Comparison of ENCODE assay signal across 14 mouse cellular contexts in the genomic region with DNA sequence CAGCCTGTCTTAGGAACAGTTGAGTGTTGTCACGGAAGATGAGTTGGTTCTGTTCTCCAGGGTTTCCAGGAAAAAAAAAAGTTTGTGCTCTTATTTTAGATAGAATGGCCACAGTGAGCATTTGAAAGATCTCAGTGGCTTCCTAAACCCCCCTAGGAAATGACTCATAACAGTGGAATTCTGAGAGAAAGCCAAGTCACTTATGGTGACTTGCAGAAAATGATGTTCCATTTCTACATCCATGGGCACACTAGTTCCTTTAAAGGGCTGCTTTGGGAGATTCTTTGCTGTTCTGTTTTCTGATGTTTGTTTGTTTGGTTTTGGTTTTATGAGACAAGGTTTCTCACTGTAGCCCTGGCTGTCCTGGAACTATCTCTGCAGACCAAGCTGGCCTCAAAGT. TPM values are rescaled to one million over a fixed set of nuclear protein-coding genes. Genes with fewer than 3 reads are reported as not detected.
DNase-seq lines count a peak whose midpoint lies in the region; ATAC-seq and TF ChIP-seq lines count a peak whose summit lies in the region.
"Had no signal": no experiment of that assay in that cellular context is flagged by ENCODE, and none has a peak within 500 bp of the region (broad histone marks: within the 10 kb centered on the region; RNA-seq: fewer than 3 reads in every experiment).

No protein-coding gene starts in this region.

- no peak for ATAC-seq in lung, postnatal 0 days
- peak; percentile 39; the same call in 1 of the 2 replicates for ATAC-seq in liver, embryonic 13.5 days (ENCODE audit: low read depth)
- no peak for ATAC-seq in erythroid progenitor cell, adult 5-6 weeks (replicated peaks; ENCODE audit: low FRiP score, poor library complexity, severe bottlenecking)

- no peaks in the 10 kb centered on the region for H3K4me1 ChIP-seq in lung, postnatal 0 days (ENCODE audit: insufficient read depth, low read depth, low read length)
- 0 out of 2 replicates have a peak, but pooled peaks cover 2% of the 10 kb centered on the region for H3K4me1 ChIP-seq in lung, adult 2 months (ENCODE audit: control insufficient read depth, insufficient read depth, low read length)
- peaks cover 13% of the 10 kb centered on the region for H3K4me1 ChIP-seq in bone marrow macrophage, adult 2 months (ENCODE audit: control insufficient read depth, insufficient read depth, low read length)
- peaks cover 48% of the 10 kb centered on the region for H3K4me1 ChIP-seq in liver, embryonic 13.5 days (replicated peaks)
- H3K4me1 ChIP-seq: hindbrain, embryonic 15.5 days; stomach, embryonic 15.5 days had no signal

- TF ChIP-seq POLR2A in lung, adult 2 months (IDR thresholded peaks at IDR 0.05; ENCODE audit: borderline replicate concordance, extremely low read depth, low read depth, low read length) = no peak
- TF ChIP-seq POLR2A in bone marrow macrophage, adult 2 months (IDR thresholded peaks at IDR 0.05; ENCODE audit: borderline replicate concordance, low read depth, low read length) = no peak

- no peak overlapping the region for H3K9ac ChIP-seq in lung, postnatal 0 days (replicated peaks; ENCODE audit: low read depth)
- H3K9ac ChIP-seq in liver, embryonic 13.5 days = peak overlapping the region; percentile 45; the same call in 1 of the 2 replicates
- H3K9ac ChIP-seq: hindbrain, embryonic 15.5 days; stomach, embryonic 15.5 days had no signal

- H3K27ac ChIP-seq in lung, postnatal 0 days (ENCODE audit: low read length) = no peak overlapping the region
- 0 out of 2 replicates have a peak overlapping the region, but pooled peaks have one; percentile 30 for H3K27ac ChIP-seq in bone marrow macrophage, adult 2 months (ENCODE audit: insufficient read depth, low read depth, low read length)
- peak overlapping the region; percentile 72 for H3K27ac ChIP-seq in liver, embryonic 13.5 days
- H3K27ac ChIP-seq: hindbrain, embryonic 15.5 days; stomach, embryonic 15.5 days had no signal

- H3K36me3 ChIP-seq in lung, postnatal 0 days (ENCODE audit: insufficient read depth, low read length) = no peaks in the 10 kb centered on the region
- H3K36me3 ChIP-seq in liver, embryonic 13.5 days = peaks cover 38% of the 10 kb centered on the region
- H3K36me3 ChIP-seq: hindbrain, embryonic 15.5 days; stomach, embryonic 15.5 days had no signal

- peak; percentile 27 for DNase-seq in lung, postnatal 0 days (ENCODE audit: low spot score)
- no peak for DNase-seq in lung, adult 2 months
- no peak for DNase-seq in liver, embryonic 13.5 days
- DNase-seq in right cerebral cortex, postnatal 14 days = no peak
- DNase-seq in spleen, postnatal 10 days (ENCODE audit: low spot score in 2 of 2) = no peak
- DNase-seq: cerebellum, adult 8-10 months; embryo, embryonic 11 days; heart, postnatal 10 days; kidney, adult 11 months; kidney, postnatal 14 days had no signal

- no peaks in the 10 kb centered on the region for H3K9me3 ChIP-seq in lung, postnatal 0 days (ENCODE audit: low read length)
- H3K9me3 ChIP-seq in liver, embryonic 13.5 days (replicated peaks) = peaks cover 22% of the 10 kb centered on the region
- H3K9me3 ChIP-seq: hindbrain, embryonic 15.5 days; stomach, embryonic 15.5 days had no signal

- no peak overlapping the region for H3K4me2 ChIP-seq in lung, postnatal 0 days (replicated peaks; ENCODE audit: low read depth, low read length)
- H3K4me2 ChIP-seq in liver, embryonic 13.5 days = no peak overlapping the region
- H3K4me2 ChIP-seq: hindbrain, embryonic 15.5 days; stomach, embryonic 15.5 days had no signal

- TF ChIP-seq CTCF in lung, postnatal 0 days (IDR thresholded peaks at IDR 0.05) = no peak
- no peak for TF ChIP-seq CTCF in lung, adult 2 months (IDR thresholded peaks at IDR 0.05; ENCODE audit: insufficient read depth, low read length)
- TF ChIP-seq CTCF in bone marrow macrophage, adult 2 months (IDR thresholded peaks at IDR 0.05; ENCODE audit: low read depth, low read length) = no peak

- WGBS in lung, postnatal 0 days = 50% methylated on average over 1 of the region's 1 CpGs
- WGBS in lung, adult 2 months = 51% methylated on average over 1 of the region's 1 CpGs
- WGBS in liver, embryonic 13.5 days (ENCODE audit: insufficient replicate concordance) = 24% methylated on average over 1 of the region's 1 CpGs

- no peaks in the 10 kb centered on the region for H3K27me3 ChIP-seq in lung, postnatal 0 days (replicated peaks; ENCODE audit: insufficient read depth, low read length)
- H3K27me3 ChIP-seq in liver, embryonic 13.5 days = no peaks in the 10 kb centered on the region
- H3K27me3 ChIP-seq: hindbrain, embryonic 15.5 days; stomach, embryonic 15.5 days had no signal

- no peak overlapping the region for H3K4me3 ChIP-seq in lung, postnatal 0 days (ENCODE audit: low read depth, low read length)
- H3K4me3 ChIP-seq in lung, adult 2 months (replicated peaks; ENCODE audit: extremely low read depth, low read depth, low read length) = no peak overlapping the region
- H3K4me3 ChIP-seq in bone marrow macrophage, adult 2 months (ENCODE audit: insufficient read depth, low read length) = no peak overlapping the region
- H3K4me3 ChIP-seq in liver, embryonic 13.5 days (replicated peaks) = no peak overlapping the region
- H3K4me3 ChIP-seq: hindbrain, embryonic 15.5 days; stomach, embryonic 15.5 days had no signal

- TF ChIP-seq EP300 in lung, postnatal 0 days (IDR thresholded peaks at IDR 0.05) = no peak

RNA-seq across cellular contexts. Expression of gene Prkar2b, which starts 34.1 kb away (rescaled TPM):
- 11.0 and 13.3 TPM in 2 replicates for polyA plus RNA-seq in lung, postnatal 0 days (2015; fragmentation: Nextera tagmentation; extraction: Ambion mirVana)
- 10.9 and 12.2 TPM in 2 replicates for polyA plus RNA-seq in lung, adult 2 months (2012; rRNA removed)
- 18.7 and 19.4 TPM in 2 replicates for polyA plus RNA-seq in bone marrow macrophage, adult 2 months (2012; ENCODE audit: insufficient read depth, insufficient read length, missing spikeins)
- polyA plus RNA-seq in liver, embryonic 13.5 days (2015; fragmentation: Nextera tagmentation; extraction: Ambion mirVana) = 79.3 and 94.6 TPM in 2 replicates
- 160 and 200 TPM in 2 replicates for total RNA-seq in erythroid progenitor cell, adult 5-6 weeks (2015; ENCODE audit: low replicate concordance)
- total RNA-seq in erythroid progenitor cell, adult 5-6 weeks (2017; ENCODE audit: low replicate concordance) = 154 and 188 TPM in 2 replicates
